Mouse (Mus musculus) induced T-regulatory cell, adult 2 months (primary cell): ENCODE results near the gene Plxnc1.

Experiments
- DNase-seq: peaks from one replicate; pipeline ENCODE4 v3.0.0-alpha.2; 2012; ENCODE audit warnings: low read depth

Plxnc1 gene

GRCm38 (mm10) chr10:94866995-94867856 is 77.4 kb downstream of the Plxnc1 start:
- no peak for DNase-seq

DNA sequence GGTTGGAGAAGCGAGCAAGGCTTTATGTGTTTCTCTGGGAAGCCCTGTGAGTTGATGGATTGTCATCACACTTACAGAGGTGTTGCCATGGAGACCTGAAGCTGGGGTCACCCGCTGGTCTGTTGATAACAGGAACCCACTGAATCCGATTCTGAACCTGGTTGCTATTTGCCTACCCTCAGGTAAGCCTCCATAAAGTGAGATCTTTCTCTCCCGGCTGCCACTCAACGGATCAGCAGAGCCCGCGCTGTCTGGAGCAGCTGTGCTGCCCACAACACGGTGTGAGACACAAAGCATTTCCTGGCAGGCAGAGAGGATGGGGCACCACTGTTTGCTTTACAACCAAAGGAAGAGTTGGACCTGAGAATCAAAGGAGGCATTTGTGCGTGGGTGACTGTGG is 79.4 kb downstream of the Plxnc1 start:
- DNase-seq, result peak; percentile 68

GRCm38 (mm10) chr10:94864199-94864928 is 80.3 kb downstream of the Plxnc1 start:
- DNase-seq, result peak; percentile 90

DNA sequence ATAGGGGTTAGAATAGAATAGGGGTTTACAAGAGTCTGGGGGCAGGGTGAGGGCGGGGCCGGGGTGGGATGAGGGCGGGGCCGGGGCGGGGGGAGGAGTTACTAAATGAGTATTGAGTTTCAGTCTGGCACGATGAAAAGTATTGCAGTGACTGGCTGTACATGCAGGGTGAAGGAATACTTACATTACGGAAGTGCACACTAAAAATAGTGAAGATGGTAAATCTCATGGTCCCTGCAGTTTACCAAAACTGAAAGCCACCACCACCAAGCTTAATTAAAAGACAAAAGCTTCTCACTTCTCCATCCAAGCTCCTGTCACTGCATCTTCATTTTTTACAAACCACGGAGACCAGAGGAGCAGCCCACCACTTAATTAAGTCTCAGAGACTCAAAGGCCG is 81.4 kb downstream of the Plxnc1 start:
- DNase-seq, result peak; percentile 61

DNA sequence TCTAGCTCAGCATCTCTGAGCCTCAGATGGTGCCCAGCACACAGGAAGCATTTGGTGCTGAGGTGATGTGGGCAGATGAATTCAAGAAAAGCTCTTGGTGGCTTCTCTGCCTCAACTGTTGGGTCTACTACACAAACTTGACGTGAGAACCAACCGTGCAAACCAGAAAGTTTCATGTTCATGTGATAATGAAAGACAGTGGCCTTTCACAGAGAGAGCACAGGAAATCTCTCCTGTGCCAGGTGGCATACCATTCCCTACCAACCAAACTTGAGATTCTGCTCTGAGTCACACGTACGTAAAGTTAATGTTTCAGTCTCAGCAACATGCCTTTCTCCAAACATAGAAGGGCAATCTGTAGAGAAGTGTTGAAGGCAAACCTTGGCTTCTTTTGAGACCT is 83.8 kb downstream of the Plxnc1 start:
- peak; percentile 82 for DNase-seq

DNA sequence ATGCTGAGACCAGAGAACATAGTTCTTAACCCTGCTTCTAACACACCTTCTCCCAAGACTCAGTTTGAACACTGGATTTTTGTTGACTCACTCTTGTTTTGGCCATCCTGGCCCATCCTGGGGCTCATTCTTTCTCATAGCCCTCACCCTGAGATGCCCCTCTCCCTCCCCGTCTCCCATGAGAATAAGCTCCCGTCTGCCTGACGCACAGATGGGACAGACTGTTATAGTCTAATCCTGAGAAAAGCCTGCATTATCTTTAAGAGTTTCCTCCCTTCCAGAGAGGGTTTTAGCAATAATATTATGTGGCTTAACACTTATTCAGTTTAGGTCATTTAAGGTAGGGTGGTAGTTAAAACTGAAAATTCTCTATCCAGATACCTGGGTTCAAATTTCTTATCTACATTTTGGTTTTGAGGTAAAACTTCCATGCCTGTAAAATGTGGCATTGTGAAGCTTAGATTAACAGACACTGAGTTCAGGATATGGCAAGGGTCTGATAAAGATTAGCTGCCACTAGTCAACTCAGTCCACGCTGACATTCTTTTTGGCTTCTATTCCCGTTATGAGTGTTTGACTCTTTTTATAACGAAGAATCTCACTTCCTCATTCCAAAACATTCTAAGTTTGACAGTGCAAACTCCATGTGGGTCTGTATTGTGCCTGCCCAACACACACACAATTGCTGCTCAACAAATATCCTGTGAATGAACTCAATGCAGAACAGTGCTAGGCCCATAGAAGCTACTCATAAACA is 86.2 kb downstream of the Plxnc1 start:
- DNase-seq, result no peak

DNA sequence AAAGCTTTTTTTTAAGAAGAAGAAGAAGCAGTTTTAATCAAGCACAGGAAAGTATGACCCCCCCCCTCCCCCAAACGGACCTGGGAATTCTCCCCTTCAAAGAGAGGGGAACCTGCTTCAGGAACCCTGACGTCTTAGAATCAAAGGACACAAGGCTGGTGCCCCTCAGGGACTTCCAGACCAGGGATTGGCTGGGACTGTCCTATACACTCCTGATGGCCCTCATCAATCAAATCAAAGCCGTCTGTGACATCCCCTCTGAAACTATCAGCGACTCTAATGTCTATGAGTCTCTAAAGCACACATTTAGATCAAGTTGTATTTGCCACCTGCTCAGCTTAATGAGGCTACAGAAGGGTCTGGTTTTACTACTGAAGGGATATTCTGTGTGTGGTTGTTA is 94.1 kb downstream of the Plxnc1 start:
- DNase-seq, result no peak

GRCm38 (mm10) chr10:94849930-94850329 is 94.7 kb downstream of the Plxnc1 start:
- no peak for DNase-seq

DNA sequence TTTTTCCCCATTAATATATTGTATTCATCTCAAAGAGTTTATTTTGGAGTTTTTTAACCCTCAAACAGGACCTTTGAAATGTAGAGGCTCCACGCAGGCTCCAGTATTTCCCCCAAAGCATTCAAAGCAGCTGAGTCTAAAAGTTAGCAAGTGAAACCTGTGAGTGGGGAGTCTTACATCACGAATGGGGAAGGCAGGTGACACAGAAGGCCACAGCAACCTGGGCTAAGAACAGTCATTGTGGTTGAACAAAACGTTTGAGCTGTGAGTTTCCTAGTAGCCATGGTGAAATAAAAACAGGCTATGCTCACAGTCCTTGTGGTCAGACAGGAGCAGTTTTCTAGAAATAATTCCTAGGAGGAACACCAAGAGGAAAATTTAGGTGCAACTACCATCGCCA is 95.3 kb downstream of the Plxnc1 start:
- peak; percentile 61 for DNase-seq

DNA sequence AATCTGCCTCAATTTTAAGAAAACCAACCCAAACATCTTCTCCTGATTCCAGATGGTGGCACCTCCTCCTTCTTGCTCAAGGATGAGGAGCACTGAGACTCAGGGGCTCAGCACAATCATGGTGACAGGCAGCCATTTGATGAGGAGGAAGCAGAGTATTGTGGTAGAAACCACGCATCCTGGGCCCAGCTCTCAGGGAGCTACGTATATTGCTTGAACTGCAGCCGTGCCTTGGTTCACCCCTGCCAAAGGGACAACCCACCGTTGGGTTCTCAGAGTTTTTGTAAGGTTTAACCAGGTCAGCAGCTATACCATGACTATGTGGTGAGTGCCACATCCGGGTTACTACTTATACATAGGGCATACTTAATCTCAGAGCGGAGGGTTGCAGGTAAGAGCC is 96.3 kb downstream of the Plxnc1 start:
- peak; percentile 79 for DNase-seq

- DNase-seq, result no peak
Measured at GRCm38 (mm10) chr10:94846501-94847105, 98.0 kb downstream of the Plxnc1 start.

DNA sequence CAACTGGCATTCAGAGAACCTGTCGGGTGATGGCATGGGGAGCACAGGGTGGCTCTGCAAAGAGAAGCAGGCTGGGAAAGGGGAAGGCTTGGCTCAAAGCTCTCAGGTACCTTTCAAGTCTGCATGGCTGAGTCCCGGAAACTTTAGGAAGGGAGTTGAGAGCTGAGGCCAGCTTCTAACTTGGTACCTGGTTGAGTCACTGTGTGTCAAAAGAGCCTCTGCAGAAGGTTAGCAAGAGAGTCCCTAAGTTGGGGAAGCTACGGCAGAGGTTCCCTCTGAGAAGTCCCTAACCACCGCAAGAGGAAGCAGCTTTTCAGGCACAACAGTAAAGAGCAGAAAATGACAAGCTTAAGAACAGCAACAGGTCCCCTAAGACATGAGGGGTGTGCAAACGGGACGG is 99.9 kb downstream of the Plxnc1 start:
- DNase-seq, result peak; percentile 53

DNA sequence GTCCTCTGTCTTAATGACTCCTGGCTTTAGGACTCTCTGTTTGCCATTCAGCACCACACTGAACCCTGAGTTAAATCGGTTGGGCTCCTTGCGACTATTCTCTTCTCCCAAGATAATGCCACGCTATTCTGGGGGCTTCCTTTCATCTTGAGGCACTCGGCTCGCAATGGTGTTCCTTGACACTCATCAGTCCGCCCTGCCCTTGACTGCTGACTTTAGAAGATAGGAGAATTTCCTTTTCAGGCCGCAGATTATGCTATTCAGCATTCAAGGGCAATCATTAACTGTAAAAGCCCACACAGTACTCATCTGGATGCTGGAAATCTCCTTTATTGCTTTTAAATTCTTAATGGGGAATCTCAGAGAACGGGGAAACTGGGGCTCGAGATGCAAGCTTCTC is 108.8 kb downstream of the Plxnc1 start:
- no peak for DNase-seq

DNA sequence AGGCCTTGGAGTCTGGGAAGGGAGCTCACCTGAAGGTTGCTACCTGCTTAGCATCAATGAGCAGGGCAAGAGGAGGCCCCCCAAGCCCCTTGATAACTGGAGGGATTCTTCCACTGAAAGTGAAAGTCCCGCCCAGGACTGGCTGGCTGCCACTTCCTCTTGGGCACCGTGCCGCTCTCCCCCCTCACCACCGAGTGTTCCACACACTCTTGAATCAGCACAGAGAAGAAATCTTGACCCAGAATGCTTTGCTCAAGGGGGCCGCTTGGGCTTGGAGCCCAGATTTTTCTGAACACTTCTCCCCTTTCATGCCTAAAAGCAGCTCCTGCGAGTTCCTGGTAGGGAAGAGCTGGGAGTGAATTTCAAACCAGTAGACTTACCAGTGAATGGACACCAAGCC is 115.2 kb downstream of the Plxnc1 start:
- peak; percentile 84 for DNase-seq

- peak; percentile 68 for DNase-seq
Measured at GRCm38 (mm10) chr10:94828734-94829230, 115.9 kb downstream of the Plxnc1 start.

DNA sequence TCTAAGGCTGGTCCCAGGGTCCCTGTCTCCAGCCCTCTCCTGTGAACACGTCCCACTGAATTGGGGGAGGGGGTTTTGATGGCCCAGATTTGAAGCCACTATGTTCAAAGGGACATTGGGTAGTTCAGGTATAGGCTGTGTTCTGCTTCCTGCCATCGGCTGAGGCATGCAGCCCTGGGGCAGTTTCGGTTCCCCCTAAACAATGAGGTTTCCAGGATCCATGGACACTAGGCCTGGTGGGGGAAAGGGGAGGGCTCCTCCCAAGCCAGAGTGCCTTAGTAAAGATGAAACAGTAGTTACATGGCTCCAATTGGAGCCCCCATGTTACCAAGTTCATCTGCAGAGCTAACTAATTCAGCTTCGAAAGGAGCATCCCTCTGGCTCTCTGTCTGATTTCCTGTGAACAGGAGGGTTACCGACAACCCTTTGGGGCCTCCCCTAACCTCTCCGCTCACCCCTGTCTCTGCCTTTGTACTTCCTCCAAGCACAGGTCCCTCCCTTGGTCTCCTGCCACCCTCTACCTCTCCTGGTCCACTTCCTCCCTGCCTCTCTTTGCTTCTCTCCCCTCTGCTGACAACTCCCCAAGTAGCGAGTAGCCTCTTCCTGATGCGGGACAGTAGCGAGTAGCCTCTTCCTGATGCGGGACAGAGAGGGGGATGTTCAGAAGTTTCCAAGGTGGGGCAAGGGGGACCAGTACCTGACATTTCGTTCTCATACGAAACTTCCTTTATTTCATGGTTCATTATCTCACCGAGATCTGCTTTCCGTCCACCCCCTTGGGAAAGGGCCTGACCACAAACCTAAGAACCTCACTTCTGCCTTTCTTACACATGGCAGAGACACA is 116.5 kb downstream of the Plxnc1 start:
- DNase-seq, result peak; percentile 87

DNA sequence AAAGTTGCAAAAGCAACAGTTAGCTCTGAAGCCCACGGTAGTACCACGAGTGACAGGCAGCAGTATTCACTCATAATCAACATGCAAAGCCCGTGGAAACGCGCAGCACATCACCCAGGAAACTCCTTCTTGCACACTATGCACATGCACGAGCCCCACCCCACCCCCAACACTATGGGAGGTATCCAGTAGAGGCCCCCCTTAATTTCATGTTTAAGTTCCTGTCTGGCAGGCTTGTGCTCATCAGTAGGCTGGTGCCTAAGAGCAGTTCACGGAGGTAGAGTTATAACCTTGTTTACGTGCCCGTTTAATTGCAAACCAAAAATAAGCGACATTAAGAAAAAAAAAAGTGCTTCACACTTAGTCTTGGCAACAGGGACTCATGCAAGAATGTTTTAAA is 117.3 kb downstream of the Plxnc1 start:
- peak; percentile 53 for DNase-seq

DNA sequence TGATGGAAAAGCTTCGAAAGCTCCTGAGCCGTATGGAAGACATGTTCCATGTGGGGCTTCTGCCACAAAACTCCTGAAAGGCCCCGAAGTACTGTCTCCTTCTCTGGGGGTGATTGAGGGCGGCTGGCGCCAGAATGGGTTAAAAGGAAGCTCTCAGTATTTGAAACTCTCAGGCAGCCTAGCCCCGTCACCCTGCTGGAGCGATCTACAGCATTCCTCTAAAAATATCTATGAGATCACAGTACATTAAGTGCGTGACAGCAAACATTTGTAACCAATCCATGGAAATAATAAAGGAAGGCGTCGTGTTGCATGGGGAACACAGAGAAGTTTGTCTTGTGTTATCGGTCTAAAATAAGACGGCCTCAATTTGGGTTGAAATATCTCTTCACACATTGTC is 118.2 kb downstream of the Plxnc1 start:
- no peak for DNase-seq

DNA sequence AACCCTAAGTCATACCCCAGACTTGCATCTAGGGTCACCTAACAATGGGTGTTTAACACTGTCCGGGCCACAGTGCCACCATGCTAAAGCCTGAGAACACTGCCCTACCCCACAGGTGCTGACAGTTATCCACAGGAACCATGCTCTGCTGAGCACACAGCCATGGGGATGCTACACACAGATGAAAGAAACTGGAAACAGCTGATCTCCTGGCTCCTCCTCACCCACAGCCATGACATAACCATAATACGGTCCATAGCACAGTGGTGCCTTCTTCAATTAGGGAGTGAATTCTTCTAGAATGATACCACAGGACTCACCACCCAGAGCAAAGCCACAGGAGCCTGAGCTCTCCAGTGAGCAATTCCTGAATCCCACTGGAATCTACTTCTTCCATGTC is 118.7 kb downstream of the Plxnc1 start:
- DNase-seq, result no peak

DNA sequence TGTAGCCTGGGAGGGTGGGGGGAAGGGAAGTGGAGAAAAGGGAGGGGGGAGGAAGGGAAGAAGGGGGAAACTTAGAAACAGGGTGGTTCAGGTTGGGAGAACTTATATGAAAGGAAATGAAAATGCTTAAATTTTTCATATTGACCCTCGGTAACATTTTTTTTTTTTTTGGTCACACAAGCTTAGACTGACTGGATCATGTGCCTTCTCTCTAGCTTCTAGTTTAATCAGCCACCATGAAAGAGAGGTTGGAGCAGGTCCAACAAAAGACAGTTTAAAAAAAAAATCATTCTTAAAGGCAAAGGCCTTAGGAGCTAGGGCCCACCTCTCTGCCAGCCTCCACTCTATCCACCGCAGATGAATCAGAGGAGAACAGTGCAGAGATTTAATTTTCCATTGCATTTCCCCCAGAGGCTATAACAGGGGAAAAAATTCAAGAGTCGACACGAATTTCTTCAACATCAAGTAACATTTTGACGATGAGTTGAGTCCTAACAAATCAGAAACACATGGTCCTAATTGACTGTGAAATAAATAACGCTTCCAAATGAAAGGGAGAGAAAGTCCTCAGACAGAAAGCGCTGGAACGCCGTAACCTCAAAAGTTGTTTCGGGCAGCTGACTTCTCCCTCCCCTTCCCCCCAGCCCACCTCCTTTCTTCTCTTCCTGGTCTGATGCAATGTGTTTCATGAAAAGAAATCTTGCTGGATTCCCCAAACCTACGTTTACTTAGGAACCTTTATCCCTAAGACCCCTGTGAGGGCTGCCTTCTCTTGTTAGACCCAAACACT is 120.5 kb downstream of the Plxnc1 start:
- no peak for DNase-seq
